Mouse (Mus musculus) small intestine, adult 2 months (tissue): Measurements from ENCODE around the gene Cutc. TPM values are rescaled to one million over a fixed set of nuclear protein-coding genes. Genes with fewer than 3 reads are reported as not detected.

Experiments
- H3K27ac ChIP-seq: fragments of 200-500 bp; 2 replicates; pipeline ENCODE4 v1.5.1; 2012; ENCODE audit warnings: low read depth, low read length, control low read depth, inconsistent platforms; ENCODE audit not compliant: insufficient read depth
- H3K27me3 ChIP-seq: fragments of 200-500 bp; 2 replicates; pipeline ENCODE4 v1.6.1; 2012; ENCODE audit warnings: mild to moderate bottlenecking, moderate library complexity, low read length, inconsistent platforms; ENCODE audit not compliant: control insufficient read depth, insufficient read depth
- H3K36me3 ChIP-seq: fragments of 200-500 bp; 2 replicates; pipeline ENCODE4 v1.6.1; 2012; ENCODE audit warnings: mild to moderate bottlenecking, low read length, control low read depth, inconsistent platforms; ENCODE audit not compliant: control insufficient read depth, insufficient read depth
- H3K4me1 ChIP-seq: fragments of 200-500 bp; 2 replicates; pipeline ENCODE4 v1.6.1; 2012; ENCODE audit warnings: low read length, inconsistent platforms, mixed read lengths; ENCODE audit not compliant: control insufficient read depth, insufficient read depth, insufficient read length
- H3K4me3 ChIP-seq: fragments of 200-500 bp; 2 replicates; pipeline ENCODE4 v1.5.1; 2012; ENCODE audit warnings: low read depth, mild to moderate bottlenecking, control low read depth, inconsistent platforms, low read length, moderate library complexity
- CTCF ChIP-seq: fragments of 200-500 bp; IDR thresholded peaks from 2 replicates; pipeline ENCODE4 v1.5.1; 2012; ENCODE audit warnings: low read depth, mild to moderate bottlenecking, control low read depth, inconsistent platforms, low read length, moderate library complexity, mixed read lengths; ENCODE audit not compliant: insufficient replicate concordance, insufficient read length; ENCODE audit errors: extremely low read depth
- POLR2A ChIP-seq: fragments of 200-500 bp; IDR thresholded peaks from 2 replicates; pipeline ENCODE4 v1.6.1; 2012; ENCODE audit warnings: low read depth, mild to moderate bottlenecking, control low read depth, inconsistent platforms, low read length, moderate library complexity
- WGBS: fragments of 180-500 bp; shearing (Covaris S2); methylation state at CpG from one replicate; pipeline ENCODE4 v1.1.7; 2018; 5-methylcytosine and 5-hydroxymethylcytosine counted together
- polyA plus RNA-seq: library from polyadenylated mRNA; depleted of rRNA; stranded (reverse); fragments of >200 nt; gene quantifications from 2 replicates; pipeline ENCODE4 v1.2.3, GENCODE M21; 2012

The Cutc gene
- polyA plus RNA-seq, 1 experiment = 4.1 TPM

DNA sequence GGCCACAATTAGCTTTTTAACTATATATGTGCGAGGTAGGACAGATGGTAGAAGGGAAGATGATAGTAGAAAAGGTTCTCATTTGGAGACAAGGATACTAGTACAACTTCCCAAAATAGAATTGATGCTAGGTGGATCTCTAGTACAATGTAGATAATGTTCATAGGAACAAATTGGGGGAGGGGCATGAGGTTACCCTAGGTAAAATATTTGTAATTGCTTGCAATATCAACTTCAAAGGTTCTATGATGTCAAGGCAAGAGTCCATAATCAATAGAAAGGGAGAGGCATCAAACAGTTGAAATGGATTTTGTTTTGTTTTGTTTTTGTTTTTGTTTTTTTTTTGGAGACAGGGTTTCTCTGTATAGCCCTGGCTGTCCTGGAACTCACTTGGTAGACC, 41.2 kb downstream of the Cutc start:
- H3K27ac ChIP-seq = no peak overlapping the region
- TF ChIP-seq CTCF (no peak), POLR2A (no peak)
- WGBS = 98% methylated on average over 1 of the region's 1 CpGs
- no peak overlapping the region for H3K4me3 ChIP-seq
- H3K27me3 ChIP-seq = no peaks in the 10 kb centered on the region
- H3K4me1 ChIP-seq = no peaks in the 10 kb centered on the region
- H3K36me3 ChIP-seq = peaks cover 40% of the 10 kb centered on the region

DNA sequence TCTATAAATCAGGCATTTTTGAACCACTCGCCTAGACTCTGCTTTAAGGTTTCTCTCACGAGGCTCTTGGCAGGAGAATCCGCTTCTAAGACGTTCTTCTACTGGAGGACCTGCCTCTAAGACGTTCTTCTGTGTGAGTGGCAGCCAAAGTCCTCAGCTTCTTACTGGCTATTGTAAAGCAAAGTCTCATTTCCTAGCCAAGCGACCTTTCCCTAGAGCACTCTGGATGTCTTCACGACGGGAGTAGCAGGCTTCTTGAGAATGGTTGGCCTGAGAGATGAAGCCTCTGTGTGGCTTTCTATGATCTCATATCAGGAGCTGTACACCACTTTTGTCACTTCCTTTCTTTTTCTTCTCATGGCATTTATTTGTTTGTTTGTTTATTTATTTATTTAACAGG, 42.7 kb downstream of the Cutc start:
- H3K4me3 ChIP-seq = no peak overlapping the region
- no peak for TF ChIP-seq CTCF
- TF ChIP-seq POLR2A = no peak
- H3K36me3 ChIP-seq = peaks cover 39% of the 10 kb centered on the region
- H3K27me3 ChIP-seq = no peaks in the 10 kb centered on the region
- WGBS = 66% methylated on average over 8 of the region's 8 CpGs
- no peaks in the 10 kb centered on the region for H3K4me1 ChIP-seq
- no peak overlapping the region for H3K27ac ChIP-seq

DNA sequence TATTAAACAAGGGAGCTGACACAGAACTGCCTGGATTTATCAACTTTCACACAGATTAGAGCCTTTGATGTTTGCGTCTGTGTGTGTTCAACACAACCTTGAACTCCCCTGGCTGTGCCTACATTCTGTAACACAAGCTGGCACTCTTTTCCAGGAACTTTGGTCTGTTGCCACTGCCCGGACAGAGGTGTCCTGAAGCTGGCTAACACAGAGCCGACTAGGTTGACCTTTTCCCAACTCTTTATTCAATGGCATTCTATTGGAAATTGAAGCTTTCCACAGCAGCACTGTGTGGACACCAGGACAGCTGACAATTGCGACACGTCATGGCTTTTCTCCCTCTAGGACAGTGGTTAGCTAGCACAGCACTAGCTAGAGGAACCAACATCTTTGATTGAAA, 44.4 kb downstream of the Cutc start:
- Histone ChIP-seq H3K27me3 (no peaks in the 10 kb centered on the region), H3K4me3 (no peak overlapping the region), H3K4me1 (no peaks in the 10 kb centered on the region), H3K36me3 (peaks cover 40% of the 10 kb centered on the region), H3K27ac (no peak overlapping the region)
- TF ChIP-seq CTCF = no peak
- TF ChIP-seq POLR2A = no peak
- 29% methylated on average over 5 of the region's 5 CpGs for WGBS

DNA sequence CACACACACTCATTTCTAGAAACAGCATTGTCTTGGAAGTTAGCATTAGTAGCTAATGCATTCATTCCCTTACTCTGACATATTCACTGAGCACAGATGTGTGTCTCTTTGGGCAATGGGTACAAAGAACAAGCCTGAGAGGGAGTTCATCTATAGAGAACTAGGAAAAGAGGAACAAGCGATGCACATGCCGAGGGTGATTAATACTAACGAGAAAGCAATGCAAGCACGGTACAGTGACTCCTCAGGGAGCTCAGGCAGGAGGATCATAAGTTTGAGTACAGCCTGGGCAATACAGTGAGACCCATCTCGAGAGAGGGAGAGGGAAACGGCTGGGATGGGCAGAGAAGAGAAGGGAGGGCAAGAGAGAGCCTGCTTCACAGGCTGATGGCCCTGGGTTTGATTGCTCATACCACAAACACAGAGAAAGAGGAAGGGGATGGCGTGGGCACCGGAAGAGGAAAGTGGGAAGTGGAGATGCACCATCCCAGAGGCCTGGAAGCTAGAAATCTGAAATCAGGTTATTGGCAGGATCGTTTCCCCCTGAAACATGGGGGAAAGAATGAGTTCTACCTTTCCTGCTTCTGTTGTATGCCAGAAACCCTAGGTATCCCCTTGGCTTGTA, 48.7 kb downstream of the Cutc start:
- 78% methylated on average over 9 of the region's 9 CpGs for WGBS

DNA sequence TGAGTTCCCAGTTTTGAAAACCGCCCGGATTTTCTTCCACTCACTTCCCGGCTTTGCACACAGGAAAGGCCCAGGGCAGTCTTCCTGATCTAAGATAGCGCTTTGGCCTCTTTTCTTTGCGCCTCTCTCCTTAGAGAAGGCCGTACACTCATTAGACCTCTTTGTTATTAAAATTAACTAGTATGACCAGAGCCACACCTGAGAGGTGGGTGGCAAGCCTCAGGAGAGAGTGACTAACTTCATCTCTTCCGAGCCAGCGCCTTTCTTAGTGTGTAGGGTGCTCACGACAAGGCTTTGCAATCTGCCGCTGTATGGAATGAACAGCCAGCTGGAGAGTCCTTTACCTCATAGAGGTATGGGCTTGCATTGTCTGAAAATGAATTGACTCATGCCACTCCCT, 51.1 kb downstream of the Cutc start:
- 92% methylated on average over 10 of the region's 10 CpGs for WGBS
- H3K4me1 ChIP-seq = peaks cover 6% of the 10 kb centered on the region; the same call in 1 of the 2 replicates
- no peak overlapping the region for H3K27ac ChIP-seq
- H3K36me3 ChIP-seq = peaks cover 68% of the 10 kb centered on the region
- no peak overlapping the region for H3K4me3 ChIP-seq
- TF ChIP-seq CTCF (no peak), POLR2A (no peak)
- no peaks in the 10 kb centered on the region for H3K27me3 ChIP-seq

More for the DNA sequence above, 48.7 kb downstream of the Cutc start:
- peaks cover 67% of the 10 kb centered on the region for H3K36me3 ChIP-seq
- no peak for TF ChIP-seq POLR2A
- TF ChIP-seq CTCF = no peak
- H3K4me1 ChIP-seq = no peaks in the 10 kb centered on the region
- no peak overlapping the region for H3K4me3 ChIP-seq
- no peak overlapping the region for H3K27ac ChIP-seq
- H3K27me3 ChIP-seq = no peaks in the 10 kb centered on the region

DNA sequence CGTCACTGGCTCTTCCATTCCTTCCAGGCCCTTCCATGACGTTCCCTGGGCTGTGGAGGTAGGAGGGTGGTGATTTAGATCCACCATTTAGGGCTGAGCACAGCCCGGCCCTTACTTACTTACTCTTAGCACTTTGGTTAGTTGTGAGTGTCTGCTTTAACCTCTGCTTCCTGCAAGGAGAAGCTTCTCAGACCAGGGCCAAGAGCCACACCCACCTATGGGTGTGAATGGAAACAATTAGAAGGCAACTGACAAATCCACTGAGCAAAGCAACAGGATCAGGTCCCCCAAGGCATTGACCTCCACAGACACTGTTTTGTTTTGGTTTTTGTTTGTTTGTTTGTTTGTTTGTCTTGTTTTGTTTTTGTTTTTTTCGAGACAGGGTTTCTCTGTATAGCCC, 56.5 kb downstream of the Cutc start:
- peaks cover 57% of the 10 kb centered on the region for H3K36me3 ChIP-seq
- no peak overlapping the region for H3K4me3 ChIP-seq
- TF ChIP-seq CTCF (no peak), POLR2A (no peak)
- no peaks in the 10 kb centered on the region for H3K27me3 ChIP-seq
- peak overlapping the region; percentile 54 for H3K27ac ChIP-seq
- H3K4me1 ChIP-seq = peaks cover 29% of the 10 kb centered on the region; the same call in 1 of the 2 replicates
- WGBS = 33% methylated on average over 4 of the region's 4 CpGs

DNA sequence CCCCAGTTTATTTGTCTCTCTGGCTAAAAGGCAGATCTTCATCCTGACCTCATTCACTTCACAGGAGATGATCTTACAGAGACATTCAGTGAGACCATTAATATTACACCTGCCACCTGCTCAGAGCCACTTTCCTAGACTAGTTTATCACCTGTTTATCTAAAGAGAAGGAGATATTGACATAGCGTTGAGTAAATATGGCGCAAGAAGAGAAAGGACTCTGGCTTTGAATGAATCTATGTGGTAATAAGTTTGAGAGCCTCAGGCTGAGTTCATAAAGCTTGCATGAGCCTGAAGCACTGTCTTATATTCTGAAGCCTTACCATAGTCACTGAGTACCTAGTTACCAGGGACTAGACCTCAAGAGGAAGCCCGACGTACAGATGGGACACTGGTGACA, 58.6 kb downstream of the Cutc start:
- 24% methylated on average over 4 of the region's 4 CpGs for WGBS
- H3K27me3 ChIP-seq = no peaks in the 10 kb centered on the region
- TF ChIP-seq POLR2A = no peak
- TF ChIP-seq CTCF = no peak
- H3K27ac ChIP-seq = peak overlapping the region; percentile 54
- no peak overlapping the region for H3K4me3 ChIP-seq
- peaks cover 58% of the 10 kb centered on the region for H3K36me3 ChIP-seq
- H3K4me1 ChIP-seq = peaks cover 34% of the 10 kb centered on the region

DNA sequence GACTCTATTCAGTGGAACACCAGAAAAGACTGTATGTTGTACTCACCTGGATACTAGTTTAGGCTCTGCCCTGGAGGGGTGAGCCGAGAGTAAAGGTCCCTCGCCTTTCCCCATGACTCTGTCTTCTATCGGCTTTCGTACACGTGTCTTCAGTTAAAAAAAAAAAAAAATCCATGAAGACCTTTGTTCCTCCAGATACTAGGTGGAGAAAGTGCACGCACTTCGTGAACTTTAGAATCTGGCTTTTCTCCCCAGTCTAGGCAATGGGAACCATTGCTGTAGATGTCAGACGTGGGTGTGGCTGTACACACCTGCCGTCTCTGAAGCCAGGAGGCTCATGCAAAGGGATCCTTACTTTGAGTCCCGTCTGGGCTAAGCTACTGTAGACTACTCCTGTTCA, 60.5 kb downstream of the Cutc start:
- Histone ChIP-seq H3K36me3 (peaks cover 59% of the 10 kb centered on the region), H3K4me1 (peaks cover 33% of the 10 kb centered on the region), H3K4me3 (no peak overlapping the region), H3K27me3 (no peaks in the 10 kb centered on the region), H3K27ac (peak overlapping the region; percentile 99)
- TF ChIP-seq CTCF (no peak), POLR2A (no peak)
- WGBS = 31% methylated on average over 10 of the region's 10 CpGs
